Mouse (Mus musculus): ENCODE results near the gene Adrm1.
A peak's percentile ranks its signal among the peaks of the same experiment; 100 is the strongest.
"Not testable (repeated sequence)": the region's sequence is repeated elsewhere in the genome, so short reads cannot be mapped to it uniquely, and the experiment has no call there.

The Adrm1 gene

GRCm38 (mm10) chr2:180170806-180171521, at the start of gene Adrm1:
Gene Adrm1, plus strand, starts transcription at chr2:180171485.
- DNase-seq (ENCODE audit: low spot score), result peak; percentile 94

GRCm38 (mm10) chr2:180124192-180124591, 47.1 kb upstream of the Adrm1 start:
- no peak for DNase-seq (ENCODE audit: low spot score)

GRCm38 (mm10) chr2:180126195-180126594, 45.1 kb upstream of the Adrm1 start:
- DNase-seq (ENCODE audit: low spot score), result no peak

- DNase-seq (ENCODE audit: low spot score), result no peak
Measured at GRCm38 (mm10) chr2:180127675-180128074, 43.6 kb upstream of the Adrm1 start.

GRCm38 (mm10) chr2:180133231-180133630, 38.1 kb upstream of the Adrm1 start:
- no peak for DNase-seq (ENCODE audit: low spot score)

- DNase-seq (ENCODE audit: low spot score), result no peak
Measured at GRCm38 (mm10) chr2:180133911-180134310, 37.4 kb upstream of the Adrm1 start.

- DNase-seq (ENCODE audit: low spot score), result no peak
Measured at GRCm38 (mm10) chr2:180135414-180135813, 35.9 kb upstream of the Adrm1 start.

- no peak for DNase-seq (ENCODE audit: low spot score)
Measured at GRCm38 (mm10) chr2:180146091-180146490, 25.2 kb upstream of the Adrm1 start.

GRCm38 (mm10) chr2:180147379-180147778, 23.9 kb upstream of the Adrm1 start:
- no peak for DNase-seq (ENCODE audit: low spot score)

GRCm38 (mm10) chr2:180148551-180148950, 22.7 kb upstream of the Adrm1 start:
- DNase-seq (ENCODE audit: low spot score), result no peak

GRCm38 (mm10) chr2:180154796-180155195, 16.5 kb upstream of the Adrm1 start:
- no peak for DNase-seq (ENCODE audit: low spot score)

- DNase-seq (ENCODE audit: low spot score), result no peak
Measured at GRCm38 (mm10) chr2:180158627-180159026, 12.7 kb upstream of the Adrm1 start.

- DNase-seq (ENCODE audit: low spot score), result no peak
Measured at GRCm38 (mm10) chr2:180165855-180166254, 5.4 kb upstream of the Adrm1 start.

GRCm38 (mm10) chr2:180166869-180167268, 4.4 kb upstream of the Adrm1 start:
- DNase-seq (ENCODE audit: low spot score), result no peak

GRCm38 (mm10) chr2:180170151-180170805, 1.0 kb upstream of the Adrm1 start:
- DNase-seq (ENCODE audit: low spot score), result no peak

GRCm38 (mm10) chr2:180171522-180172070, 311 bp downstream of the Adrm1 start:
- peak; percentile 21 for DNase-seq (ENCODE audit: low spot score)

GRCm38 (mm10) chr2:180172152-180172551, 867 bp downstream of the Adrm1 start:
- DNase-seq (ENCODE audit: low spot score), result peak; percentile 18

- DNase-seq (ENCODE audit: low spot score), result peak; percentile 29
Measured at GRCm38 (mm10) chr2:180173163-180173562, 1.9 kb downstream of the Adrm1 start.

GRCm38 (mm10) chr2:180173711-180174110, 2.4 kb downstream of the Adrm1 start:
- DNase-seq (ENCODE audit: low spot score), result not testable (repeated sequence)

- no peak for DNase-seq (ENCODE audit: low spot score)
Measured at GRCm38 (mm10) chr2:180174121-180174520, 2.8 kb downstream of the Adrm1 start.

- no peak for DNase-seq (ENCODE audit: low spot score)
Measured at GRCm38 (mm10) chr2:180175725-180176124, 4.4 kb downstream of the Adrm1 start.

GRCm38 (mm10) chr2:180181542-180181941, 10.3 kb downstream of the Adrm1 start:
- DNase-seq (ENCODE audit: low spot score), result no peak

GRCm38 (mm10) chr2:180184011-180184751, 12.9 kb downstream of the Adrm1 start:
- no peak for DNase-seq (ENCODE audit: low spot score)

Measured in c-Kit-positive CD71-positive TER-119-positive erythroid progenitor cells, embryonic 14.5 days (primary cell).